Mouse (Mus musculus) layer of hippocampus, adult 9-10 months (tissue): ENCODE measurements around the gene Diaph3.

Experiments used
- DNase-seq: peaks from one replicate; pipeline ENCODE4 v3.0.0; 2022; ENCODE audit warnings: low spot score

Gene Diaph3

GRCm38 (mm10) chr14:86847154-86847810 is 293.8 kb downstream of the Diaph3 start:
- DNase-seq, result no peak

GRCm38 (mm10) chr14:86844075-86844474 is 297.0 kb downstream of the Diaph3 start:
- DNase-seq, result no peak

- DNase-seq, result no peak
Measured at GRCm38 (mm10) chr14:86837642-86838041, 303.4 kb downstream of the Diaph3 start.

DNA sequence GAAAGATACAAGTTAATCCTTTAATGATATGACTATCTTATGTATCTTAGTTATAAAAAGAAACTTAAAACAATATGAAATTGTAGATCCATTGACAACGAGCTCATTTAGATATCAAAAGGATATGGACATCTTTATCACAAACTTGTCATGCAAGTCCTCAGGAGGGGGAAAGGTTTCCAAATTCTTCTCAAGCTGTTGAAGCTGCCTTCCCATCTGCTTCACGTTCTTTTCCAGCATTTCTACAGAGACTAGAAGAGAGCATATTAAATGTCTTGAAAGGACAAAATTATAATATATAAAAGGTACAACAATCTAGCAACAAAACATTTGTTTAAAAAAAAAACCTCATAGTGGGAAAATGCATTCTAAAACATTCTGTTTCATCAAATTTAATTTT is 306.2 kb downstream of the Diaph3 start:
- DNase-seq, result no peak

GRCm38 (mm10) chr14:86834269-86834668 is 306.8 kb downstream of the Diaph3 start:
- no peak for DNase-seq

DNA sequence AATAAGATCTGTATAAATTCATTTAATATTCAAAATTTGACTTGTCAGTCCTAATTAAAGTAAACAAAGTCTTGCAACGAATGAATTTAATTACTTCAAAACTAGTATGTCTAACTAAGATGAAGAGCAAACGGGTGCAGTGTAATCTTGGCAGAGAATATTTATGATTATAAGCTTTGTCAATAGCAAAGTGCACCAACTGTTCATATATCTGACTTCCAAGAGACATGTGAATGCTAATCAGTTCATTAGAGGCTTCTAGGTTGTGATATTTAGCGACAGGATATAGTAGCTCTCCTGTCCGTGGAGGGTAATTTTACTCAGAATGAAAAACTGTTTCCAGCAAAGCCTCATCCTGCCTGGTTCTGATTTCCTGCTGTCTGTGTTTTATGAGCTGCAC is 308.0 kb downstream of the Diaph3 start:
- no peak for DNase-seq

DNA sequence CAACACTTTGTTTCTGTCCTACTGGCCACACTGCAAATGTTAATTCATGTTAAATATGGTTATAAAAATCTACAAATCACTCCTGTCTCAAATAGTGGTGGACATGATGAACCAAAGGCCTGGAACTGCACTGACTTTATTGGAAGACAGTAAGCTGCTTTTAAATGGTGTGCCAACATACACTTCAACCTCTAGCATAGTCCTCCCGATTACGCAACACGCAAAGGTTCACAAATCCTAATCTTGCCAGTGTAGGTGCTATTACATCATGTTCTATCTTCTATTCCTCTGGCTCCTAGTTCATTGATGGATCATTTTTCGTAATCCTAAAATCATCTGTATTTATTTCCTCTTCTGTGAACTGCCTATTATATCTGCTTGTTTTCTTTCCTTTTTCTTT is 324.8 kb downstream of the Diaph3 start:
- no peak for DNase-seq

DNA sequence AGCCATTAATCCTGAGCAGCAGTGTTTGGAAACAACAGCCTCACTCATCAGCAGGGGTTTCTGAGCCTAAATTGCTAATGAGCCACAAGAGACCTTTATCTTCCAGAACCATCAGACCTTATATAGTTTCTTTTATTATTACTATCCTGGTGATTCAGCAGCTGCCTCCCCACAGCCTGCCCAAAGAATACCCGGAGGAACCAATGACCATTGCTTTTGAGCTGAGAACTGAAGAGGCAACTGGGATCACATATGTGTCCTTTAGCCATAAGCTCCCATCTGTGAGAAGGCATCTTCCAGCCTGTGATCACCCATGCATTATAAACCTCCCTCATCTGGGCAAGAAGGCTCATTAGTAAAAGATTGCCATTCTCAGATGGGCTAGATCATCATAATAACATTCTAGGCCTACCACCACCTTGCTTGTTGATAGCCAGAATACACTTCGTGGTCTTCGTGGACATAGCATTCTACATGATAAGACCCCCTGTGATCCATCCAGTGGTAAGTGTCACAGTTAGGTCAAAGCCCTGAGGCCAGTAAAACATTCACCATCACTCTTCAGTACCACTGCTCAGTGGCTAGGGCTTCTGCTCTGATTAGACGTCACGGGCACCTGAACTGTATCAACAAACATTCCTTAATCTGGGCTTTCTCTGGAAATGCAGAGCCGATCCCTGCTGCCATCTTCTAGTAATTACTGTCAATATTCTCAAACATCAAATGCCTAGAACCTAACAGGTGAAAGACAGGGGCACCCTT is 352.0 kb downstream of the Diaph3 start:
- DNase-seq, result no peak

DNA sequence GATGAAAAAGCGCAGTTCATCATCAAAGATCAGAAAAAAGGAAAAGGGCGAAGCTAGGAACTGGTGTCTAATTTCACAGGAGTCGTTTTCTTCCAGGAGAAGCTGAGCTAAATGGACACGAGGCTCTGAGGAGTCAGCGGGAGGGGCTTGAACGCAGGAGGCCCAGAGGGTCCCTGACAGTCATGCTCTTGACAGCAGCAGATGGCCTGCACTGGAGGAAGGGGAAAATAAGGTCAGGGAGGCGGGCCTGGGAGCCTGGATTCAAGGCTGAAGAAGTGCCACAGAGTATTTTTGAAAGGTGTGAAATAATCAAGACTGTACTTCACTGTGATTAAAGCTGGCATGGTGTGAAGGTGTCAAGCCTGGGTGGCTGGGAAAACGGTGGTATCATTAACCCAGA is 354.2 kb downstream of the Diaph3 start:
- DNase-seq, result no peak

DNA sequence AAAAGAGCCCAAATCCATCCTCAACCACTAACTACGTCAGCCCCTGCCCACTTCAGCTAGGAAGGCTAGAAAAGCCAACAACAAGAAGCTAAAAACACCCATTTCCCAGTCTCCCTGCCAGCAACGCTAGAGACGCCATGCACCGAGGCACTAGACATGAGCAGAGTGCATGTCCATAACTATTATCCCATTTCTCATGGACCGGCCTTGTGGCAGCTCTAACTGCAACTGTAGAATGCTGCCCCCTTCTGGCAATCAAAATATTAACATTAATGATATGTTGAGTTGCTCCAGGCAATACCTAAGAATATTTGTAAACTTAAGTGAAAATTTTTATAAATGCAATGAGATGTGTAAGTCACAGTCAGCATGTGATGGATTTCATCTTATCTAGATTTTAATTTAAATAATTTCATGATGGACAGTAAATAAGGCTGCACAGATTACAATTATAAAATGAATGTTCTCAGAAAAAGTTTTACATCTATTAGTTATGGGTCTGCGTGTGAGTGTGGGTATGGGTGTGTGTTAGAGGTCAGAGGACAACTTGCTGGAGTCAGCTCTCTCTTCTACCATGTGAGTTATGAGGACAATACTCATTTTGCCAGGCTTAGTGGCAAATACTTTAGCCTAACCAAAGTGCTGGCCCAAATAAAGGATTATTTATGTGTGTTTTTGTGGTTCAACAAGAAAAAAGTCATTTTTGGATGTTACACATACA is 359.3 kb downstream of the Diaph3 start:
- peak; percentile 79 for DNase-seq

DNA sequence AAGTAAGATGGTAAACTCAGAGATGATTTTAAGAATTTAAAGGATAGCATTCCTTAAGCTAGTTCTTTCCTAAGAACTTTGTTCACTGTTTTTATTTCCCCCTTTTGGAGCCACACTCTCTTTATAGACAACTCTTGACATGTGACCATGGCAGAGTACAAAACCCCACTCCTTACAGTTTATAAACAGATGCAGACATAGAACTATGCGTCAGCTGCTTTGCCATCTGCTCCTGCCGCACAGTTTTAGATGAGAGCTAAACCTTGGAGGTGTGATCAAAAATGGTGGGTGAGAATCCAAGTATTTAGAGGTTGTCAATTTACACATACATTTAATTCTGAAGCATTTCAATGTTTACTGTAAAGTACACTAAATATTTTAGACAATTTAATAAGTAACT is 367.7 kb downstream of the Diaph3 start:
- peak; percentile 50 for DNase-seq

DNA sequence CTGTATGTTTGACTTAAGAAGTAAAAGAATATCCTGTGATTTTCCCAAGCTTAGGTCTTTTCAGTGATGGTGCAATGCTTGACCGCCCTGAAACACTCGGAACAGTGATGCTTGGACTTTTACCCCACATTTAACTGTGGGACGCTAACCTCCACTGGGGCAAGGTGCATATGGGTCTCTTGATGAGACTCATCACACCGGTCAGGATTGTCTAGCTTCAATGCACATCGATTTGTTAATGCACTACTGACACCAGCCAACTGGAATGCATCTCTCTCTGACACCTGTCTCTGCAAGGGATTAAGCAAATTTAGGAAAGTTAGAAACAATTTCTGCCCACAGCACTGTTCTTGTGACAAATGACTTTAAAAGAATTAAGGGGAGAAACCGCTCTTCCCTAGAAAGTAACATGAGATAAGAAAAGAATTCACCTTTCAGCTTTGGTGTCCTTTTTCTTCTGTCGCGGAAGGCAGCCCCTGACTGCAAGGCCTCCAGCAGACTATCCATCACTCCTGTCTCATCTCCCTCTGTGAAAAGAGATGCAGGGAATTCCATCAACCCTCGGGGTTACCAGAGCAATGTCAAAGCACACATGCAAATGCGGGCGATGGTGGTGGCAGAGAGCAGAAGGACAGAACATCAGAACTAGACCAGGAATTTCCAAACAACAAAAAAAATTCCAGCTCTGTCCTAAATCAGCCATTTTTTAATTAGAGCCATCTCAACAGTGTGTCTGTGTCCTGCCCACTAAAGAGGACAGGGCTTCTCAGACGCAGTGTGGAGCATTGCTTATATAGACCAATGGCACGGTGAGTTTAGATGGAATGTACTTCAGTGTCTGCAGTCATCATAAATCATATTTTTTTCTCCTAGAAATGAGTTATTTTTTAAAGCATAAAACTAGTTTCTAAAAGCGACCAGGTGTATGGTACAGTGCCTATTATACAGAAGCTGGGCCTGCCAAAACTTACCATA is 368.6 kb downstream of the Diaph3 start:
- no peak for DNase-seq

- DNase-seq, result no peak
Measured at GRCm38 (mm10) chr14:86764286-86764685, 376.7 kb downstream of the Diaph3 start.

- no peak for DNase-seq
Measured at GRCm38 (mm10) chr14:86757604-86758520, 383.2 kb downstream of the Diaph3 start.

GRCm38 (mm10) chr14:86757132-86757531 is 383.9 kb downstream of the Diaph3 start:
- DNase-seq, result no peak

DNA sequence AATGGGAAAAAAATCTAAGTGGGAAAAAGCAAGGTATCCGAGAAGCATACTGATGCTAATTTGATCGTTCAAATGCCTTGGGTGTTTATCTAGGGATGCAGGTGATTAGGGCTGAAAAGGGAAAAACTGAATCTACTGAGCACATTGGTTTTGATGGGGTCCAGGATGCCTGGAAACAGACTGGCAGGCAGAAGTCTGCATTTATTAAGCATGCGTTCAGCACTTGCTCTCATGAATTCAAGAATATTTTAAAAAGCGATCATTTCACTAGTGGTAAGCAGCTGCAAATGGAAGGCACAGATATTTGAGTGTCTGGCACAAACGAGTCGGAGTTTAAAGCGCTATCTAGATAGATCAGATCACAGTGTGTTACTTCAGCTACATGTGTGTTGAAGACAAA is 390.7 kb downstream of the Diaph3 start:
- DNase-seq, result no peak

GRCm38 (mm10) chr14:86749425-86749824 is 391.6 kb downstream of the Diaph3 start:
- no peak for DNase-seq

DNA sequence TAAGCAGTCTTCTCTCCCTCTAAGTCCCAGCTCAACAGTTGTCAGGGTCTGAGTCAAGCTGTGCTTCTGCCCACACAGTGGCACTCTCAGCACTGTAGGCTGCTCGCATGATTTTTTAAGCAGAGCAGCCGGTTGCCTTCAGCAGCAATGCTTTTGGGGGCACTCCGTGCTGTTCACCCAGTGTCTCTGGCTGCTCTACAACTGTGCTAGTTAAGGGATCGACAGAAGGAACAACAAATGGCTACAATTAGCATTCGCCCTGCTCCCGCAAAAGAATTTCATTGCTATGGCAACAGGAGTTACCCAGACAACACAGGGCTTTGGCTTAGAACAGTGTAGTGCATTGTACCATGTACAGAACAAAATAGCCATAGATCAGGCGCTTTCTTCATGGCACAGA is 392.2 kb downstream of the Diaph3 start:
- peak; percentile 86 for DNase-seq

DNA sequence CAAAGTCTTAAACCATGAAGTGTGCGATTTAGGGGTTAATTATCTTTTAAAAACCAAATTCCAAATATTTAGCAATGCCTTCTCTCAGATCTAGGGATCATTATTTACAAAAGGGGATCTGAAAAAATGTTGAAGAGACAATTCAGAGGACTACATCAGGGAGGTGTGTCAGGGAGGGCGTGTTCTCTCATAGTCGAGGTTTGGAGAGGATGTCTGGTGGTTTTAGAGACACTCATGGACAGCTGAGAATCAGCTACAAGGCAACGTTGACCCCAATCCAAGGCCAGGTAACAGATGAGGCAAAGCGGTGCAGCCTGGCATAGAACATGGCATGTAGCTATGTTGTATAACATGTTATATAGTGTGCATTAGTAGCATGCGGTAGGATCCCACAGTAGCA is 396.5 kb downstream of the Diaph3 start:
- DNase-seq, result no peak

DNA sequence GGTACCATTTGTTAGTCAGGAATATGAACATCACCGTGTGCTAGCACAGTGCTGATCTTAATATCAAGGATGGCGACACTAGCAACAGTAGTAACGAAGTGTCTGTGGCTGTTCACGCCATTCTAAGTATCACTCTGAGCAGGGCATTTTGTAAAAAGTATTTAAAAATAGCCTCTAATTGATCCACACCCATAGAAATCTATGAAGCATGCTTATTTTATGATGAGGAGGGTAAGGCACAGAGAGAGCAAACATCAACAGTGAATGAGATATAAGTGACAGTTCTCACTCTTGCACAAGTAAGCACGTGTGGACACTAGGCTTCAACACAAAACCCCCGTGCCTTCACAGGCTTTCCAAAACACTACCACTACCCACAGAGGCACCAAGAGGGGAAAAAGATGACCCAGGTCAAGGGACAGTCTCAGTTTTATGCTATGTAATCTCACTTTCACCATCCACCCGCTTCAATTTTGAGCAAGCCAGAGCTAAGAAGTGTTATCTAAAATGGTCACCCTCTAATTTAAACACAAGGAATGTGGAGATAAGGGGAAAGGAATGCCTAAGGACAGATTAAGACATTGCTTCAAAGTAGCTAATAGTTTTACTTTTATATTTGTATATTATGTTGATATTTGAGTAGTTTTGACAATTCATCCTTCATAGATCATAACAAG is 399.0 kb downstream of the Diaph3 start:
- no peak for DNase-seq
